Mouse (Mus musculus): ENCODE results near the gene Comt.

DNA sequence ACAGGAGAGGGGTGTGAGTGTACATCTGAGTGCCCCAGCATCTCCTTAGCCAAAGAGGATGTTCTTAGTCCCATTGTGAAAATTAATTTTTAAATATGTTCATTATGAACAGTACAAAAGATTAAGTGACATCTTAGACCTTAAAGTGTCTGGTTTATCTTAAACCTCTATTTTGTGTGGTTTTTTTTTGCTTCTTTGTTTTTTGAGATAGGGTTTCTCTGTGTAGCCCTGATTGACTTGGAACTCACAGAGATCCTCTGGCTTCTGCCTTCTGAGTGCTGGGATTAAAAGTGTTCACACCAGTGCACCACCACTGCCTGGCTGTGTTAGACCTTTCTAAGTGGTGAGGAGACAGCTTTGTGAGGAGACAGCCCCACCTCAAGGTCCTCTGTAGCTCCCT, 32.0 kb upstream of the Comt start:
- no peak for TF ChIP-seq MAX (IDR thresholded peaks at IDR 0.05)
- no peak for TF ChIP-seq CTCF (IDR thresholded peaks at IDR 0.05; ENCODE audit: control insufficient read depth, insufficient read depth, insufficient read length)
- TF ChIP-seq USF1 (IDR thresholded peaks at IDR 0.05; ENCODE audit: low read depth), result no peak
- TF ChIP-seq CEBPB (IDR thresholded peaks at IDR 0.05; ENCODE audit: low read depth), result no peak
- no peak for TF ChIP-seq FOSL1 (IDR thresholded peaks at IDR 0.05; ENCODE audit: insufficient read depth, low read length, poor library complexity, severe bottlenecking)
- no peak for TF ChIP-seq MYOD1 (IDR thresholded peaks at IDR 0.05; ENCODE audit: control insufficient read depth, insufficient read length, low read depth)

All from C2C12 (cell line).